Mouse (Mus musculus) ES-E14 (cell line): ENCODE results near the gene Klhl32.

Experiments used
- HCFC1 ChIP-seq: IDR thresholded peaks from 2 replicates; pipeline ENCODE4 v1.6.1; 2012; ENCODE audit warnings: low read length, inconsistent platforms, borderline replicate concordance; ENCODE audit not compliant: insufficient read depth
- MAFK ChIP-seq: IDR thresholded peaks from 2 replicates; pipeline ENCODE4 v1.6.1; 2014; ENCODE audit warnings: mild to moderate bottlenecking, low read depth, low read length, inconsistent platforms; ENCODE audit not compliant: insufficient read depth

GRCm38 (mm10) chr4:24801343-24801742 lies 49.6 kb downstream of the Klhl32 start:
- TF ChIP-seq HCFC1, result no peak
- TF ChIP-seq MAFK, result no peak
